Mouse (Mus musculus): ENCODE data around the gene Trim7. TPM values are rescaled to one million over a fixed set of nuclear protein-coding genes. Genes with fewer than 3 reads are reported as not detected.
"Not testable (repeated sequence)": the region's sequence is repeated elsewhere in the genome, so short reads cannot be mapped to it uniquely, and the experiment has no call there.

Gene Trim7
- polyA plus RNA-seq, 1 experiment from 2014 or later, result 2.1 TPM

DNA sequence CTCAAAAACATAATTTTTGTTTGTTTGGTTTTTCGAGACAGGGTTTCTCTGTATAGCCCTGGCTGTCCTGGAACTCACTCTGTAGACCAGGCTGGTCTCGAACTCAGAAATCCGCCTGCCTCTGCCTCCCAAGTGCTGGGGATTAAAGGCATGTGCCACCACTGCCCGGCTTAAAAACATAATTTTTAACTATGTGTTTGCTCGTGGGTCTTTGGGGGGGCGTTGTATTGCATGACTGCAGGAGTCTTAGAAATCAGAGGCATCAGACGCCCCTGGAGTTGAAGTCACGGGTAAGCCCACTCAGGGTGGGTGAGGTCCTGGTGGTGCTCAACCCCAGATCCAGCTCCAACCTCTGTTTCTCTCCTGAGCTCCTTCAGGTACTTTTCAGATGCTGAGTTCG lies 34.0 kb upstream of the Trim7 start:
- not testable (repeated sequence) for H3K4me2 ChIP-seq; ATAC-seq (ENCODE audit: low FRiP score); H3K36me3 ChIP-seq; H3K9ac ChIP-seq (replicated peaks); H3K27me3 ChIP-seq (replicated peaks); H3K27ac ChIP-seq (replicated peaks); H3K4me3 ChIP-seq (replicated peaks); H3K9me3 ChIP-seq (replicated peaks)
- 91% methylated on average over 9 of the region's 9 CpGs for WGBS
- peaks cover 14% of the 10 kb centered on the region; the same call in 1 of the 2 replicates for H3K4me1 ChIP-seq

DNA sequence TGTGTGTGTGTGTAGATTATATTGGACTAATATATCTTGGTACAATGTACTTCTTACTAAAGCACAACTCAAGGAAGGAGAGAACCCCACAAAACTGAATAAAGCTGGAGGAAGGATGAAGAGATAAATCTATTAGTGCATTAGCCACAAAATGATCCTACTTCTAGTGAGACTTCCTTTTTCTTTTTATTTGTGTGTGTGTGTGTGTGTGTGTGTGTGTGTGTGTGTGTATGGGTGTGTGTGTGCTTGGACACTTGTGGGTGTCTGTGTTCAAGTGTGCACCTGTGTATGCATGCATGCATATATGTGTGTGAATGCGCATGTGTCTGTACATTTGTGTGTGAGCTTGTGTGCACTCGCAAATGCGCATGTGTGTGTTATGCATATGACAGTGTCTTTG lies 32.8 kb upstream of the Trim7 start:
- H3K27me3 ChIP-seq (replicated peaks), result no peaks in the 10 kb centered on the region
- no peaks in the 10 kb centered on the region for H3K36me3 ChIP-seq
- no peak overlapping the region for H3K27ac ChIP-seq (replicated peaks)
- peaks cover 19% of the 10 kb centered on the region for H3K4me1 ChIP-seq
- H3K4me2 ChIP-seq, result no peak overlapping the region
- H3K4me3 ChIP-seq (replicated peaks), result no peak overlapping the region
- WGBS, result 97% methylated on average over 3 of the region's 3 CpGs
- no peak for ATAC-seq (ENCODE audit: low FRiP score)
- H3K9me3 ChIP-seq (replicated peaks), result no peaks in the 10 kb centered on the region
- no peak overlapping the region for H3K9ac ChIP-seq (replicated peaks)

DNA sequence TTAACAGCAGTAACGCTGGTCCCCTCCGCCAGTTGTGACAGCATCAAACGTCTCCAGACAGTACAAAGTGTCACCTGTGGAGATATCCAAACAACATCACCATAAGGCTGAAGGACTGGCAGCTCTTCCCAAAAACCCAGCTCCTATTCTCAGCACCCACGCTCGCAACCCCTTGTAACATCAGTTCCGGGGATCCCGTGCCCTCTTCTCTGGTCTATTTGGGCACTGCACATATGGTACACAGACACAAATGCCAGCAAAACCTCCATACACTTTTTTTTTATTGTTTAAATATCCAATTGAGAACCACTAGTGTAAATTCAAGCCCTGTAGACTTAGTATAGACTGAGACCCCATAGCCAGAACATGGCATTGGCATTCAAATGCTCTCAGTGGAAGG lies 30.7 kb upstream of the Trim7 start:
- H3K9ac ChIP-seq (replicated peaks), result no peak overlapping the region
- H3K27me3 ChIP-seq (replicated peaks), result no peaks in the 10 kb centered on the region
- H3K27ac ChIP-seq (replicated peaks), result no peak overlapping the region
- WGBS, result 91% methylated on average over 7 of the region's 7 CpGs
- no peaks in the 10 kb centered on the region for H3K36me3 ChIP-seq
- ATAC-seq (ENCODE audit: low FRiP score), result no peak
- no peak overlapping the region for H3K4me2 ChIP-seq
- no peaks in the 10 kb centered on the region for H3K9me3 ChIP-seq (replicated peaks)
- peaks cover 24% of the 10 kb centered on the region for H3K4me1 ChIP-seq
- H3K4me3 ChIP-seq (replicated peaks), result no peak overlapping the region

DNA sequence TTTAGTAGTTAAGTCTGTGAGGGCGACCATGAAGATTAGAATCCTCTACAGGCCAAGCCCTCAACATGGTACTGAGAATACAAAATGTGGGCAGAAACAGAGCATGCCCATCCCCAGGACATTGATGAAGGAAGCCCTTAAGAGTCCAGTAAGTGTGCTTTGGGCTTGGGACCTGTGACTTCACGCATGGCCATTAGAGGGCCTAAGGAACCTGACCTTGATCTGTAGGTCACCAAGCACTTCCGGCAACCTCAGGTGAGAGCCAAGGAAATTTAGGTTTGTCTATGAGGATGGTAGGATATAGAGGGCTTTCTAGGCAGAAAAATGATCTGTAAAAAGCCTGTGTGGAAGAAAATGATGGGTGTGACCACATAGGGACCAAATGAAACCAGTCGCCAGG lies 29.6 kb upstream of the Trim7 start:
- 84% methylated on average over 4 of the region's 4 CpGs for WGBS
- no peak overlapping the region for H3K27ac ChIP-seq (replicated peaks)
- H3K4me2 ChIP-seq, result no peak overlapping the region
- no peak overlapping the region for H3K9ac ChIP-seq (replicated peaks)
- no peak for ATAC-seq (ENCODE audit: low FRiP score)
- H3K4me1 ChIP-seq, result peaks cover 25% of the 10 kb centered on the region
- H3K27me3 ChIP-seq (replicated peaks), result no peaks in the 10 kb centered on the region
- H3K4me3 ChIP-seq (replicated peaks), result no peak overlapping the region
- no peaks in the 10 kb centered on the region for H3K9me3 ChIP-seq (replicated peaks)
- H3K36me3 ChIP-seq, result no peaks in the 10 kb centered on the region

DNA sequence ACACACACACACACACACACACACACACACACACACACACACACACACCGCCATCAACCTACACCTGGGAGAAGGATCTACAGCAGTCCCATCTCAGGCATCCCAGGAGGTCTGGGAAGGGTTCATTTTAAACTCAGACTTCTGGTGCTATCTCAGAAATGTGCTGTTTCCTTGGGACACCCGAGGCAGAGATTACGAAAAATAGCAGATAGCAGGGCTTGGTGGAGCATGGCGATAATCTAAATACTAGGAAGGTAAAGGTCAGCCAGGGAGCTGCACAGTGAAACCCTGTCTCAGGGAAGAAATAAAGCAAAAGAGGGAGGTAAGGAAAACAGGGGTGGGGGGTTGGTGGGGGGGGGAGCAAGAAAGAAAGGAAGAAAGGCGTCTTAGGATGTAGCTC lies 28.7 kb upstream of the Trim7 start:
- Histone ChIP-seq H3K9me3 (replicated peaks) (no peaks in the 10 kb centered on the region), H3K9ac (replicated peaks) (no peak overlapping the region), H3K27ac (replicated peaks) (no peak overlapping the region), H3K4me2 (no peak overlapping the region), H3K27me3 (replicated peaks) (no peaks in the 10 kb centered on the region), H3K4me1 (peaks cover 35% of the 10 kb centered on the region), H3K4me3 (replicated peaks) (no peak overlapping the region), H3K36me3 (peaks cover 9% of the 10 kb centered on the region)
- 95% methylated on average over 5 of the region's 5 CpGs for WGBS
- ATAC-seq (ENCODE audit: low FRiP score), result no peak

DNA sequence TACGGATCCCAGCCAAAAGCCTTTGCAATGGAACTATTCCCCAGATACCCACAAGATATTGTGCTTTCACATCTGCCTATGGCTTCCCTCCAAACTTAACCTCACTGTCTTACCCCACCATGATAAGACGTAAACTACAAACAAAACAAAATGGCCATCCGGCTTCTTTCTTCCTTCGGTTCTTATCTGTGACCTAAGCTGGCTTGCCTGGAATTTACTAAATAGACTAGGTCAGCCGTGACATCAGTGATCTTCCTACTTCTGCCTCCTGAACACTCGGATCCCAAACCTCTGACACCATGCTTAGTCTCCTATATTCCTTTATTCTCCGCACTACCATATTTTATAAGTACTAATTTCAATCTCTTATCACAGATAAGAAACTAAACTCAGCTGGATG lies 27.6 kb upstream of the Trim7 start:
- Histone ChIP-seq H3K9me3 (replicated peaks) (no peaks in the 10 kb centered on the region), H3K27me3 (replicated peaks) (no peaks in the 10 kb centered on the region), H3K4me1 (peaks cover 45% of the 10 kb centered on the region), H3K4me2 (peak overlapping the region; percentile 92), H3K9ac (replicated peaks) (peak overlapping the region; percentile 28; the same call in 1 of the 2 replicates), H3K36me3 (peaks cover 20% of the 10 kb centered on the region), H3K27ac (replicated peaks) (no peak overlapping the region), H3K4me3 (replicated peaks) (no peak overlapping the region)
- WGBS, result 86% methylated on average over 7 of the region's 7 CpGs
- no peak for ATAC-seq (ENCODE audit: low FRiP score)

DNA sequence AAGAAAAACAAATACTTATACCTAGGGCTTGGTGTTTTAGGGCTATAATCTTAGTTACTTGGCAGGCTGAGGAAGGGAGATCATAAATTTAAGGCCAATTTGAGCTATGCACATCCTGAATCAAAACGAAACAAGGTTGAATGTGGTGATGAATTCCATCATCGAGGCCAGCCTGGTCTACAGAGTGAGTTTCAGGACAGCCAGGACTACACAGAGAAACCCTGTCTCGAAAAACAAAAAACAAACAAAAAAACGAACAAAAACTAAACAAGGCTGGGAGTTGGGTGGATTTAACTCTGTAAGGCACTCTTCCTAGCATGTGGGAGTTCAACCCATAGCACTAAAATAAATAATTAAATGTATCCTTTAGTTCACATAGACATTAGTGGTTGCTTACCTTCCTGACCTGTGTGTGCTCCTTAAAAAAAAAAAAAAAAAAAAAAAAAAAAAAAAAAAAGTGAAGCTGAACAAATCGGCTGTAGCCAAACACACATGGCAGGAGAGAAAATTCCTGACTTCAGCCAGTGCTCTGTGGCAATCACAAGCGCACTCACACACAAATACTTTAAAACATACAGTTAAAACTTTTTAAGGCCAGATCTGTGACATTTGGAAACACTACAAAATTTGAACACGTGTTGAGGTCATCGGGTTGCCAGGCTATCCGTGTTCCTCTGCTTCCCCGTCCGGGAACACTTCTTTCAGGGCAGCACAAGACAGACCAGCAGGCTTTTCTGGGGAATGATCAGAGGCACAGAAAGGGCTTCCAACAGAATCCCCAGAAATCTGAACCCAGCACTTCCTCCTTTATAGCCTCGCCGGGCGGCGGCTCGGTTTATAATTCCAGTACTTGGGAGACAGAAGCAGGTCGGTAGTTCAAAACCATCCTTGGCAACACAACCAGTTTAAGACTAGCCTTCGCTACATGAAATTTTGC lies 26.7 kb upstream of the Trim7 start:
- H3K27ac ChIP-seq (replicated peaks), result peak overlapping the region; percentile 98
- H3K36me3 ChIP-seq, result peaks cover 29% of the 10 kb centered on the region
- peak overlapping the region; percentile 76 for H3K4me3 ChIP-seq (replicated peaks)
- H3K9ac ChIP-seq (replicated peaks), result peak overlapping the region; percentile 82
- H3K4me2 ChIP-seq, result peak overlapping the region; percentile 92
- H3K9me3 ChIP-seq (replicated peaks), result no peaks in the 10 kb centered on the region
- WGBS, result 8% methylated on average over 18 of the region's 18 CpGs
- peaks cover 46% of the 10 kb centered on the region for H3K4me1 ChIP-seq
- no peaks in the 10 kb centered on the region for H3K27me3 ChIP-seq (replicated peaks)
- ATAC-seq (ENCODE audit: low FRiP score), result peak; percentile 4

DNA sequence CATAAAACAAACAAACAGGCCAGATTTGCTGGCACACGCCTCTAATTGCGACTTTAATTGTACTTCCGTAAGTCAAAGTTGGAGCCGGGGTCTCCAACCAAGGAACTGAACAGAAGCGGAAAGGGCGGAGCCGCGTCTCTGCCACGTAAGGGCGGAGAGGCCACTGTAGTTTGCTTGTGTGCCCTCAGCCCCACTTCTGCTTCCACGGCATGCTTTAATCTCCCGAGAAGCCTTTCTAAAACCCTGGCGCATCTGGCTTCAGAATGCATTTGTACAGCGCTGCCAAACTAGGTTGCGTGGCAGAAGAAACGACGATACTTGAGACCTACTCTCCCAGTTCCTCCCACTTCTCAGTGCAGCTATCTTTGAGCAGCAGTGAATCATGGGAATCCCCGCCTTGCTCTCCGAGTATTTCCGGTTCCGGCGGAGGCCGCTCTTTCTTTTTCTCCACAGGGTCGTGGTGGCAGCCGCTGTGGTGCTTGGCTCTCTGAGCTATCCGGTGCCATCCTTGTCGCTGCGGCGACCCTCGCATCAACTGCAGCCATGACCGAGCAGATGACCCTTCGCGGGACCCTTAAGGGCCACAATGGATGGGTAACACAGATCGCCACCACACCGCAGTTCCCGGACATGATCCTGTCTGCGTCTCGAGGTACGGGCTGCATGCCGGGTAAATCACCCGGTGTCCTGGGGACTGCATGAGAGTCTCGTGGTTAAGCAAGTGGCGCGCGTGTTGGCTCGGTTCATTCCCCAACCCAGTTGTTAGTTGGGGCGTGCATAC lies 25.8 kb upstream of the Trim7 start, which contains the start of gene Rack1:
Gene Rack1 (plus strand): TSS at position 412 of the 781 bp plus-strand sequence.
- Histone ChIP-seq H3K27ac (replicated peaks) (peak within 1 kb of the TSS; percentile 98), H3K9ac (replicated peaks) (peak within 1 kb of the TSS; percentile 82), H3K36me3 (peaks cover 38% of the 10 kb centered on the region), H3K4me1 (peaks cover 46% of the 10 kb centered on the region), H3K9me3 (replicated peaks) (no peaks in the 10 kb centered on the region), H3K27me3 (replicated peaks) (no peaks in the 10 kb centered on the region), H3K4me2 (peak within 1 kb of the TSS; percentile 92), H3K4me3 (replicated peaks) (peak within 1 kb of the TSS; percentile 76)
- under 1% methylated on average over 47 of the region's 47 CpGs for WGBS
- ATAC-seq (ENCODE audit: low FRiP score), result peak; percentile 93

DNA sequence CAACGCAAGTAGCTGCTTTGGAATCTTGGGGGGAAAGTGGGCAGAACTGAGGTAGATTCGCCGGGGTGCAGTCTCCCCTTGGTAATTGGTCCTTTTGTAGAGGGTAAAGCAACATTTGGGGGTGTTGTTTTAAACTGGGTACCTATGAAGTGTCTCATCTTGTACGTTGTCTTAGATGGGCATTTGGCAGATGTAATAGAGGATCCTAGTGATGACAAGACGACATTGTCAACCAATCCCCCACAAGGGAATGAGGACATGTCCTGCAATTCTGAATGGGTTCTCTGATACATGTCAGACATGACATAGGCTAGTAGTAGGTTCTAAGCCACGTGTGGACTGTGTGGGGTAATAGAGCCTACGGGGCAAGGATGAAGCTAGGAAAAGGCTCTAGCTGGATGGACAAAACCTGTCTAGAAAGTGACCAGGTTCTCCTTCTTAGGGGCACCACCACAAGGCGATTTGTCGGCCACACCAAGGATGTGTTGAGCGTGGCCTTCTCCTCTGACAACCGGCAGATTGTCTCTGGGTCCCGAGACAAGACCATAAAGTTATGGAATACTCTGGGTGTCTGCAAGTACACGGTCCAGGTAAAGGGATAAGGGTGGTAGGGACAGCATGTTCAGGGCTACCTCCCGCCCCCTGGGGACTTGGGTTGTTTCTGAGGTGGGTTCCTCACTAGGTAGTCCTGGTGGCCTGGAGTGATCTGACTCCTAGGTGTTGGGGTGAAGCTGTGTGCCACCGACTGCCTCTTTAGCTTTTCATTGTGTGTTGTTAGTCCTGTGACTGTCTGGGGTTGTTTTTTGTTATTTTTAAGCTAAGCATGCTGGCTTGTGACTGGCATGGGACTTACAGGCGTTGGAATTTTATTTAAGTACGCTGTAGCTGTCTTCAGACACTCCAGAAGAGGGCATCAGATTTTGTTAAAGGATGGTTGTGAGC lies 23.8 kb upstream of the Trim7 start:
- no peaks in the 10 kb centered on the region for H3K27me3 ChIP-seq (replicated peaks)
- H3K36me3 ChIP-seq, result peaks cover 57% of the 10 kb centered on the region
- peak overlapping the region; percentile 76 for H3K4me3 ChIP-seq (replicated peaks)
- 80% methylated on average over 17 of the region's 17 CpGs for WGBS
- peak overlapping the region; percentile 92 for H3K4me2 ChIP-seq
- H3K9ac ChIP-seq (replicated peaks), result peak overlapping the region; percentile 82
- peaks cover 46% of the 10 kb centered on the region for H3K4me1 ChIP-seq
- H3K9me3 ChIP-seq (replicated peaks), result no peaks in the 10 kb centered on the region
- no peak for ATAC-seq (ENCODE audit: low FRiP score)
- no peak overlapping the region for H3K27ac ChIP-seq (replicated peaks)

DNA sequence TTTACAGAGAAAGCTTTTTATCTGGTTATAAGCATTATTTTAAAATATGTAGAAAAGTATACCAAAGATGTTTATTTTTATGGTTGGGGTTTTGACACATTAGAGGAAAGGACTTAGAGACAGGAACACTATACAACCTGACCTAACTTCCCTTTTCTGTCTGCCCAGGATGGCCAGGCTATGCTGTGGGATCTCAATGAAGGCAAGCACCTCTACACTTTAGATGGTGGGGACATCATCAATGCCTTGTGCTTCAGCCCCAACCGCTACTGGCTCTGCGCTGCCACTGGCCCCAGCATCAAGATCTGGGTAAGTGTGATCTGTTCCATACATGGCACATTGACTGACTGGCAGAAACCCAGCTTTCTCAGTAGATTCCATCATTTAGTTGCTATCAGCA lies 22.0 kb upstream of the Trim7 start:
- 93% methylated on average over 2 of the region's 2 CpGs for WGBS
- Histone ChIP-seq H3K27ac (replicated peaks) (no peak overlapping the region), H3K4me3 (replicated peaks) (no peak overlapping the region), H3K36me3 (peaks cover 75% of the 10 kb centered on the region), H3K4me1 (peaks cover 27% of the 10 kb centered on the region), H3K27me3 (replicated peaks) (no peaks in the 10 kb centered on the region), H3K4me2 (no peak overlapping the region), H3K9ac (replicated peaks) (no peak overlapping the region), H3K9me3 (replicated peaks) (no peaks in the 10 kb centered on the region)
- no peak for ATAC-seq (ENCODE audit: low FRiP score)

DNA sequence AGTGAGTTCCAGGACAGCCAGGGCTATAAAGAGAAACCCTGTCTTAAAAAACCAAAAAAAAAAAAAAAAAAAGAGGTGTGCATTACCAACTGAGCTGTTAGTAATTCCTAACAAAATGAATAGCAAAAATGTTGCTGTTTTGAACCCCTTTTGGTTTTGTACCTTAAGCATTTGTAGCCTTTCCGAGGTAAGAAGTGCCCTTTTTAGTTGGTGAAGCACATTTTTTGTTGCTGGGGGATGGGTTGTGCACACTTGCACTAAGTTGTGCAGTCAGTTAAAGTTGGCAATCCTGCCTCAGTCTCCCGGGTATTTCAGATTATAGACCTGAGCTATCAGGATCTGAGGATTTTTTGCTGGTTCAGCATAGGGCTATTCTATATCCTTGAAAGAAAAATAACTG lies 21.0 kb upstream of the Trim7 start:
- 86% methylated on average over 2 of the region's 2 CpGs for WGBS
- ATAC-seq (ENCODE audit: low FRiP score), result no peak
- Histone ChIP-seq H3K4me2 (no peak overlapping the region), H3K9ac (replicated peaks) (no peak overlapping the region), H3K27me3 (replicated peaks) (no peaks in the 10 kb centered on the region), H3K4me3 (replicated peaks) (no peak overlapping the region), H3K4me1 (peaks cover 25% of the 10 kb centered on the region), H3K36me3 (peaks cover 82% of the 10 kb centered on the region), H3K27ac (replicated peaks) (no peak overlapping the region), H3K9me3 (replicated peaks) (no peaks in the 10 kb centered on the region)
